Mouse (Mus musculus): ENCODE data around the gene Itga2. TPM values are rescaled to one million over a fixed set of nuclear protein-coding genes. Genes with fewer than 3 reads are reported as not detected.

Itga2 gene
- total RNA-seq, 2 experiments from 2014 or later, result 0.05 TPM; not detected in 1

GRCm38 (mm10) chr13:114874738-114875137 is 57.2 kb downstream of the Itga2 start:
- Histone ChIP-seq H3K27ac (no peak overlapping the region), H3K4me3 (no peak overlapping the region)
- no peak for TF ChIP-seq CTCF (IDR thresholded peaks at IDR 0.05)
- DNase-seq (ENCODE audit: extremely low spot score in 1 of 2, low spot score in 2 of 2), result no peak
- intact Hi-C loops (cut with DNase I), result no loop called here

GRCm38 (mm10) chr13:114857525-114857924 is 74.4 kb downstream of the Itga2 start:
- intact Hi-C loops (cut with DNase I), result no loop called here

GRCm38 (mm10) chr13:114856269-114856627 is 75.7 kb downstream of the Itga2 start:
- no peak for DNase-seq (ENCODE audit: extremely low spot score in 1 of 2, low spot score in 2 of 2)
- Histone ChIP-seq H3K4me3 (no peak overlapping the region), H3K27ac (no peak overlapping the region)
- intact Hi-C loops (cut with DNase I), result no loop called here
- TF ChIP-seq CTCF (IDR thresholded peaks at IDR 0.05), result no peak

More at GRCm38 (mm10) chr13:114857525-114857924, 74.4 kb downstream of the Itga2 start:
- Histone ChIP-seq H3K27ac (no peak overlapping the region), H3K4me3 (no peak overlapping the region)
- no peak for TF ChIP-seq CTCF (IDR thresholded peaks at IDR 0.05)
- DNase-seq (ENCODE audit: extremely low spot score in 1 of 2, low spot score in 2 of 2), result no peak

GRCm38 (mm10) chr13:114855573-114856268 is 76.2 kb downstream of the Itga2 start:
- DNase-seq (ENCODE audit: extremely low spot score in 1 of 2, low spot score in 2 of 2), result no peak
- H3K27ac ChIP-seq, result no peak overlapping the region
- no peak overlapping the region for H3K4me3 ChIP-seq
- TF ChIP-seq CTCF (IDR thresholded peaks at IDR 0.05), result no peak
- intact Hi-C loops (cut with DNase I), result no loop called here

GRCm38 (mm10) chr13:114854428-114854827 is 77.5 kb downstream of the Itga2 start:
- TF ChIP-seq CTCF (IDR thresholded peaks at IDR 0.05), result no peak
- DNase-seq (ENCODE audit: extremely low spot score in 1 of 2, low spot score in 2 of 2), result no peak

GRCm38 (mm10) chr13:114854023-114854422 is 77.9 kb downstream of the Itga2 start:
- no peak overlapping the region for H3K4me3 ChIP-seq
- intact Hi-C loops (cut with DNase I), result no loop called here
- DNase-seq (ENCODE audit: extremely low spot score in 1 of 2, low spot score in 2 of 2), result no peak
- TF ChIP-seq CTCF (IDR thresholded peaks at IDR 0.05), result no peak
- no peak overlapping the region for H3K27ac ChIP-seq

More at GRCm38 (mm10) chr13:114854428-114854827, 77.5 kb downstream of the Itga2 start:
- Histone ChIP-seq H3K27ac (no peak overlapping the region), H3K4me3 (no peak overlapping the region)
- intact Hi-C loops (cut with DNase I), result no loop called here

- intact Hi-C loops (cut with DNase I), result no loop called here
- TF ChIP-seq CTCF (IDR thresholded peaks at IDR 0.05), result no peak
- no peak for DNase-seq (ENCODE audit: extremely low spot score in 1 of 2, low spot score in 2 of 2)
- Histone ChIP-seq H3K4me3 (no peak overlapping the region), H3K27ac (no peak overlapping the region)
These were observed 78.7 kb downstream of the Itga2 start for GRCm38 (mm10) chr13:114853152-114853551.

GRCm38 (mm10) chr13:114852264-114853111 is 79.4 kb downstream of the Itga2 start:
- DNase-seq (ENCODE audit: extremely low spot score in 1 of 2, low spot score in 2 of 2), result no peak
- no peak for TF ChIP-seq CTCF (IDR thresholded peaks at IDR 0.05)
- intact Hi-C loops (cut with DNase I), result no loop called here
- no peak overlapping the region for H3K4me3 ChIP-seq
- no peak overlapping the region for H3K27ac ChIP-seq

GRCm38 (mm10) chr13:114848945-114849344 is 83.0 kb downstream of the Itga2 start:
- no peak for TF ChIP-seq CTCF (IDR thresholded peaks at IDR 0.05)
- intact Hi-C loops (cut with DNase I), result no loop called here
- DNase-seq (ENCODE audit: extremely low spot score in 1 of 2, low spot score in 2 of 2), result no peak
- Histone ChIP-seq H3K27ac (no peak overlapping the region), H3K4me3 (no peak overlapping the region)

GRCm38 (mm10) chr13:114845804-114846203 is 86.1 kb downstream of the Itga2 start:
- no peak overlapping the region for H3K27ac ChIP-seq
- TF ChIP-seq CTCF (IDR thresholded peaks at IDR 0.05), result no peak
- DNase-seq (ENCODE audit: extremely low spot score in 1 of 2, low spot score in 2 of 2), result no peak
- H3K4me3 ChIP-seq, result no peak overlapping the region
- intact Hi-C loops (cut with DNase I), result no loop called here

- intact Hi-C loops (cut with DNase I), result no loop called here
These were observed 88.6 kb downstream of the Itga2 start for GRCm38 (mm10) chr13:114843318-114843717.

GRCm38 (mm10) chr13:114840545-114840944 is 91.4 kb downstream of the Itga2 start:
- no peak for DNase-seq (ENCODE audit: extremely low spot score in 1 of 2, low spot score in 2 of 2)
- Histone ChIP-seq H3K27ac (no peak overlapping the region), H3K4me3 (no peak overlapping the region)
- intact Hi-C loops (cut with DNase I), result no loop called here
- TF ChIP-seq CTCF (IDR thresholded peaks at IDR 0.05), result no peak

More at GRCm38 (mm10) chr13:114843318-114843717, 88.6 kb downstream of the Itga2 start:
- Histone ChIP-seq H3K27ac (no peak overlapping the region), H3K4me3 (no peak overlapping the region)
- TF ChIP-seq CTCF (IDR thresholded peaks at IDR 0.05), result no peak
- no peak for DNase-seq (ENCODE audit: extremely low spot score in 1 of 2, low spot score in 2 of 2)
